In the genomic region with DNA sequence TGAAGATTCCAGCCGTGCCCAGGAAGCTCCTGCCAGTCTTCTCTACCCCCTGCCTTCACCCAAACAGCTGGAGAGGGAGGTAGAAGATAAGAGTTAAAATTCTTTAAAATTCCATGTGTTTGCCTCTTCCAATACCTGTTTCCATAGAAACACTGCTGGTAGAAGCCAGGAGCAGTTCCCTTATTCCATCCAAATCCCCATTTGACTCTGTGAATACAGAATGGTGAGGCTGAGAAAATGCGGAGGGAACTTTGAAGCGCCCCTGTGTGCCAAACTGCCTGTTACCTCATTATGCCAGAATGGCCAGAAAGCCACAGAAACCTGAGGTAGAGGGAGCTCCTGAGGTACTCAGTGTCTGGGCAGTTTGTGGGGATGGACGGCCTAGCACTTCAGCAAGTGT, we compare ENCODE assay signal across 25 mouse cellular contexts.
DNase-seq lines count a peak whose midpoint lies in the region; ATAC-seq and TF ChIP-seq lines count a peak whose summit lies in the region.
"Had no signal": no experiment of that assay in that cellular context is flagged by ENCODE, and none has a peak within 500 bp of the region (broad histone marks: within the 10 kb centered on the region; RNA-seq: fewer than 3 reads in every experiment).

No protein-coding gene starts in this region.

- no peak overlapping the region for H3K4me3 ChIP-seq in neural tube, embryonic 11.5 days (ENCODE audit: low read depth, low read length)
- no peak overlapping the region for H3K4me3 ChIP-seq in hindbrain, postnatal 0 days (ENCODE audit: low read length)
- H3K4me3 ChIP-seq in neural tube, embryonic 15.5 days (replicated peaks) = no peak overlapping the region
- H3K4me3 ChIP-seq: embryonic facial prominence, embryonic 12.5 days; gastrocnemius, adult 2 months; intestine, embryonic 15.5 days; limb, embryonic 13.5 days; liver, embryonic 12.5 days had no signal

- no peak overlapping the region for H3K4me2 ChIP-seq in neural tube, embryonic 11.5 days (ENCODE audit: low read depth)
- no peak overlapping the region for H3K4me2 ChIP-seq in hindbrain, postnatal 0 days (ENCODE audit: low read depth, low read length)
- H3K4me2 ChIP-seq in neural tube, embryonic 15.5 days = no peak overlapping the region
- H3K4me2 ChIP-seq: embryonic facial prominence, embryonic 12.5 days; intestine, embryonic 15.5 days; limb, embryonic 13.5 days; liver, embryonic 12.5 days had no signal

- H3K4me1 ChIP-seq in neural tube, embryonic 11.5 days (ENCODE audit: control insufficient read depth, insufficient read depth, low read length) = no peaks in the 10 kb centered on the region
- peaks cover 12% of the 10 kb centered on the region; the same call in 1 of the 2 replicates for H3K4me1 ChIP-seq in hindbrain, postnatal 0 days (ENCODE audit: insufficient read depth, low read length)
- peaks cover 15% of the 10 kb centered on the region for H3K4me1 ChIP-seq in neural tube, embryonic 15.5 days
- H3K4me1 ChIP-seq: intestine, embryonic 15.5 days; liver, embryonic 12.5 days had no signal

- peak; percentile 54 for ATAC-seq in frontal cortex, adult (ENCODE audit: low TSS enrichment)
- no peak for ATAC-seq in neural tube, embryonic 11.5 days (ENCODE audit: insufficient read depth, low FRiP score, low TSS enrichment)
- ATAC-seq in hindbrain, postnatal 0 days = 0 out of 2 replicates have a peak, but pooled peaks have one; percentile 16
- ATAC-seq in neural tube, embryonic 15.5 days (ENCODE audit: low FRiP score) = no peak; the same call in 1 of the 2 replicates
- ATAC-seq: intestine, embryonic 15.5 days; liver, embryonic 12.5 days; Patski had no signal

- no peak overlapping the region for H3K9ac ChIP-seq in neural tube, embryonic 11.5 days (ENCODE audit: low read length)
- H3K9ac ChIP-seq in hindbrain, postnatal 0 days (replicated peaks; ENCODE audit: low read length) = no peak overlapping the region; the same call in 1 of the 2 replicates
- no peak overlapping the region for H3K9ac ChIP-seq in neural tube, embryonic 15.5 days (replicated peaks)
- H3K9ac ChIP-seq: embryonic facial prominence, embryonic 12.5 days; intestine, embryonic 15.5 days; limb, embryonic 13.5 days; liver, embryonic 12.5 days had no signal

- no peak for DNase-seq in frontal cortex, postnatal 14 days (ENCODE audit: low spot score in 2 of 2)
- peak; percentile 5 for DNase-seq in neural tube, embryonic 11.5 days (ENCODE audit: low spot score)
- no peak for DNase-seq in neural tube, embryonic 10.5 days (ENCODE audit: extremely low spot score, low spot score)
- DNase-seq in hindbrain, postnatal 0 days (ENCODE audit: low spot score) = peak; percentile 28
- no peak for DNase-seq in ovary, postnatal 10 days (ENCODE audit: low spot score)
- no peak for DNase-seq in cerebellum, postnatal 36 days
- DNase-seq: adrenal gland, adult 2 months; B cell, adult 2 months; cerebellum, adult 8-10 months; gastrocnemius, adult 2 months; heart, postnatal 4 days; kidney, postnatal 14 days; layer of hippocampus, postnatal 36 days; lung, adult 18-20 months; lung, postnatal 10 days; retina, postnatal 1 day; thymus, postnatal 14 days had no signal

- H3K27me3 ChIP-seq in neural tube, embryonic 11.5 days (ENCODE audit: control insufficient read depth, insufficient read depth, low read length) = no peaks in the 10 kb centered on the region
- H3K27me3 ChIP-seq in hindbrain, postnatal 0 days (ENCODE audit: insufficient read depth, low read length) = no peaks in the 10 kb centered on the region
- no peaks in the 10 kb centered on the region for H3K27me3 ChIP-seq in neural tube, embryonic 15.5 days (replicated peaks)
- H3K27me3 ChIP-seq: embryonic facial prominence, embryonic 12.5 days; Patski had no signal

- TF ChIP-seq CTCF in hindbrain, postnatal 0 days (IDR thresholded peaks at IDR 0.05; ENCODE audit: low read depth) = 0 out of 2 replicates have a peak, but pooled peaks have one; percentile 13

- no peaks in the 10 kb centered on the region for H3K9me3 ChIP-seq in neural tube, embryonic 11.5 days (ENCODE audit: control insufficient read depth, low read length)
- H3K9me3 ChIP-seq in hindbrain, postnatal 0 days (ENCODE audit: low read length) = no peaks in the 10 kb centered on the region
- no peaks in the 10 kb centered on the region for H3K9me3 ChIP-seq in neural tube, embryonic 15.5 days (replicated peaks)
- H3K9me3 ChIP-seq: embryonic facial prominence, embryonic 12.5 days; intestine, embryonic 15.5 days; limb, embryonic 13.5 days; liver, embryonic 12.5 days had no signal

- no peaks in the 10 kb centered on the region for H3K36me3 ChIP-seq in neural tube, embryonic 11.5 days (ENCODE audit: control insufficient read depth, insufficient read depth, low read length)
- no peaks in the 10 kb centered on the region for H3K36me3 ChIP-seq in hindbrain, postnatal 0 days (ENCODE audit: insufficient read depth, low read length)
- peaks cover 9% of the 10 kb centered on the region; the same call in 1 of the 2 replicates for H3K36me3 ChIP-seq in neural tube, embryonic 15.5 days
- H3K36me3 ChIP-seq: embryonic facial prominence, embryonic 12.5 days; G1E; intestine, embryonic 15.5 days; limb, embryonic 13.5 days; liver, embryonic 12.5 days had no signal

- WGBS in neural tube, embryonic 11.5 days = 66% methylated on average over 4 of the region's 4 CpGs
- 44% methylated on average over 4 of the region's 4 CpGs for WGBS in hindbrain, postnatal 0 days
- WGBS in neural tube, embryonic 15.5 days = 57% methylated on average over 4 of the region's 4 CpGs

- no peak overlapping the region for H3K27ac ChIP-seq in neural tube, embryonic 11.5 days (ENCODE audit: low read depth, low read length)
- H3K27ac ChIP-seq in hindbrain, postnatal 0 days = peak overlapping the region; percentile 51
- peak overlapping the region; percentile 61 for H3K27ac ChIP-seq in neural tube, embryonic 15.5 days (replicated peaks)
- H3K27ac ChIP-seq: embryonic facial prominence, embryonic 12.5 days; gastrocnemius, adult 2 months; intestine, embryonic 15.5 days; limb, embryonic 13.5 days; liver, embryonic 12.5 days had no signal

Comparison
In these comparisons a context has a peak if more than half of its experiments do, and no peak if none do; other contexts are left out.
1. DNase-seq: peak in neural tube, embryonic 11.5 days (single experiment) and hindbrain, postnatal 0 days (single experiment); none in frontal cortex, postnatal 14 days (0 of 2), neural tube, embryonic 10.5 days (single experiment), ovary, postnatal 10 days (single experiment) and cerebellum, postnatal 36 days (0 of 2).
2. ATAC-seq: peak in frontal cortex, adult (single experiment) and hindbrain, postnatal 0 days (single experiment); none in neural tube, embryonic 11.5 days (single experiment) and neural tube, embryonic 15.5 days (single experiment).